Mouse (Mus musculus) heart, adult 10 weeks (tissue): ENCODE results near the gene Klhl11. TPM values are rescaled to one million over a fixed set of nuclear protein-coding genes. Genes with fewer than 3 reads are reported as not detected.

Source experiments
- polyA plus RNA-seq: library from polyadenylated mRNA; stranded (reverse); fragments of 350-450 nt; fragmentation: Illumina TruSeq; extraction: RNeasy Lipid Tissue Mini Kit (QIAGEN cat#74804); gene quantifications from one replicate; pipeline ENCODE4 v1.2.3, GENCODE M21; 2014; ENCODE audit warnings: low read depth, low replicate concordance

The Klhl11 gene
- polyA plus RNA-seq: 4.8 TPM

DNA sequence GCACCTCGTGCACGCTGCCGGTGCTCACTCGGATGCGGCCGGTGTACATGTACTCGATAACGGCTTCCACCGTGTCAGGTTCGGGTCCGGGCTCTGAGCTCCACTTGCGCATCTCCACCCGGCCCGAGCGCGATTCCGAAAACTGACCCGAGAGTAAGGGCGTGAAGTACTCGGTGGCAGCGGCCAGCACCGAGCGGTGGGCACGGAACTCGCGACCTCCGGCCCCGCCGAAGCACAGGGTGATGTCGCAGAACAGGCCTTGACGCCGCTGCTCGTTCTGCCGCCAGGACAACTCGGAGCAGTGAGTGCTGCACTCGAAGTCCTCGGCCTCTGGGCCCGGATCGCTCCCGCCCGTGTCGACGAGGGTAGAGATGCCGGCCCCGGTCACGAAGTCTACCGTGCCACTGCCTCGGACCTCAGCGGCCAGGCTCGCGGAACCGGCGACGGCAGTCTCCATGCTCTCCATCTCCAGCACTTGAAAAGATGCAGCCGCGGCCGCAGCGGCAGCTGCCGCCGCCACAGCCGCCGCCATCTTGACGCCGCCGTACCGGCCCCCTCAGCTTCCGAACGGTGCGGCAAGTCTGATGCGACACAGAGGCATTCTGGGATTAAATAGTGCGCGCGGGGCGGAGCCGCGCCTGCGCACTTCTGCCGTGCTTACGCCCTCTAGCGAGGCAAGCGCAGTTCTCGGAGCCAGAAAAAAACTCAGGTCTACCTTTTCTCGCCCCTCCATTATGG is at the start of gene Klhl11:
Klhl11 (minus strand) TSS at position 545 of the 738 bp plus-strand sequence.

DNA sequence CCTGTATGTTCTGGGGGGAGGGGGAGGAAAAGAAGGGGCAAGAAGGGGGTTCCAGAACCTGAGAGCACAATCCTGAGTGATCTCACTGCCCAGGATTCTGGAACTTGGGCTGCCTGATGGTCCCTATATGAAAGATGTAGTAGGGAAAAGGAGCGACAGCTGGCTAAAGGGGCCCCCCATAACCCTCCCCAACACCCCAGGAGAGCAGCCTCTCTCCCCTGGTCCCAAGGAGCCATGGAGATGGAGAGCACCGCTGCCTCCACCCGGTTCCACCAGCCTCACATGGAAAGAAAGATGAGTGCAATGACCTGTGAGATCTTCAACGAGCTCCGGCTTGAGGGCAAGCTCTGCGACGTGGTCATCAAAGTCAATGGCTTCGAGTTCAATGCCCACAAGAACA is 30.7 kb downstream of the Klhl11 start, which contains the start of the genes Nt5c3b and Klhl10:
Nt5c3b (minus strand) TSS at position 12 of the 400 bp plus-strand sequence.
Klhl10 (plus strand) TSS at position 121 of the 400 bp plus-strand sequence.

DNA sequence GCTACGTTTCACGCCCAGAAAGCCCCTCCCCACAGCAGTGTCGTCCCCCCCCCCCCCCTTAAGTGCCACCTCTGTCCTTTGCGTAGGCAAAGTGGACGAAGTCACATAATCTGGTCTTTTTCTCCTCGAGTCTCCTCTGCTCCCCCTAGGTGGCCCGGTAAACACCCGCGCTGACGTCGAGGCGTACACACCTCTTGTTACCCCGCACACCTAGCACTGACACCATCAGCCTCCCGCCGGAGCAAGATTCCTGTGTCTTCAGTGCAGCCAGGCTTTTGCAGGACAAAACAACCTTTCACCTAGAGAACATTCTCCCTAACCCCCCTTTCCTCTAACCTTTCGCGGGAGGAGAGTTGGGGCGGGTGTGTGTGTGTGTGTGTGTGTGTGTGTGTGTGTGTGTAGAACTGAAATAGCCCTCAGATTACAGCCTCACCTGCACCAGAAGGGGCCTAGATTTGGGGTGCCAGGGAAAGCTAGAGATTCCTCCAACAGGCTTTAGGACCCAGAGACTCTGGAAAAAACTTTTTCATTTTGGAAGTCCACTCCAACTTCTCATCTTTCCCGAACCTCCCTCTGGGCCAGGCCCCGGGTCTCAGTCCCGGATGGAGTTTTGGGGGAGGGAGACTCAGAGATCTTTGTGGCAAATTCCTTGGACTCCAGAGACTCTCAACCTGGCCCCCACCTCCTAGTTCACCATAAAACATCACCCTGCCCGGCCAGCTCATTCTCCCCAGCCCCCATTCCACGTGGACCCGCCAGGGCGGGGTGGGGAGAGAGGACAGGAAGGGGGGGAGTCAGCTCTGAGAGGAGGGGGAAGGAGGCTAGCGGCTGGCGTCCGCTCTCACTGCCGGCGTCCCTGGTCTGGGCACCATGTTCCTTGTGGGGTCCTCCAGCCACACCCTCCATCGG is 57.4 kb downstream of the Klhl11 start, which contains the start of gene Fkbp10:
Fkbp10 (plus strand) TSS at position 784 of the 909 bp plus-strand sequence.

DNA sequence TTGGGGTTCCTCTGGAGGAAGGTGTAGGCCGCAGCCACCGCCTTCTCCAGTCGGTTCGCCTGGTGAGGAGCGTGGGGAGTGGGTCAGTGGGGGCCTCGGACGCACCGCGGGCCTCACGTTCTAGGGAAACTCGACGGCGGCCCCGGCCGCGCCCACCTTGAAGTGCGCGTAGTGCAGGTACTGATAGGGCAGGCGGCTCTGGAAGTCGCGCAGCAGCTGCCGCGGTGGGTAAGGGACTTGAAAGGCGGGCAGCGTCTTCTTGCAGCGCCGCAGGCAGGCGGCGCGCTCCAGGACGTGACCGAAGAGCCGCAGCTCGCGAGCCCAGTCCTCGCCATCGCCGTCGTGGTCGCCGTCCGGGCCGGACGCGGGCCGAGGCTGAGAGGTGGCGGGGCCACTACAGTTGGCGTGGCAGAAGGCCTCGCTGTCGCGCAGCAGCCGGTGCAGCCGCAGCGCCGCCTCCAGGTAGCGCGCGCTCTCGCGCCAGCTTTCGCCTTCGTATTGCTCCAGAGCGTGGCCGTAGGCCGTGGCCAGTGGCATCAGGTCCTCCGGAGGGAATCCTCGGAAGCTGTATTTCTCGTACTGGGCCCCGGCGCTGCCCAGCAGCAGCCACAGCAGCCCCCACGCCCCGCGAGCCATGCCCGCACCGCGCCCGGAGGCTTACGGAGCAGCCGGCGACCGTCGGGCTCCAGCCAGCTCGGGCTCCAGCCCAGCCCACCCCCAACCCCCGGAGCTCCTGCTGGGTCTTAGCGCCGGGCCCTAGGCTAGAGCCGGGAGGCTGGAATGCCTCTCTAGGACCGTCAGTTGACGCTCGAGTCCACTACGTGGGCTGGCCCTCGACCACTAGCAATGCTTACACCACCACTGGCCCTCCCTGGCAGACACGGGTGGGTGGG is 58.3 kb downstream of the Klhl11 start, which contains the start of gene P3h4:
P3h4 (minus strand) TSS at position 816 of the 893 bp plus-strand sequence.

Other genes starting within 250 kb of the Klhl11 start
- gene Krt16, start 223.8 kb downstream of the Klhl11 start, polyA plus RNA-seq: not detected
- not detected for gene Krt17, start 211.7 kb downstream of the Klhl11 start, polyA plus RNA-seq
- gene Krt42, start 202.9 kb downstream of the Klhl11 start, polyA plus RNA-seq: not detected
- 1,167 TPM for gene Eif1, start 152.9 kb downstream of the Klhl11 start, polyA plus RNA-seq
- gene Gast, start 138.3 kb downstream of the Klhl11 start, polyA plus RNA-seq: not detected
- 1.4 TPM for gene Hap1, start 116.6 kb downstream of the Klhl11 start, polyA plus RNA-seq
- gene Jup, start 75.0 kb downstream of the Klhl11 start, polyA plus RNA-seq: 166 TPM
- gene P3h4, start 57.9 kb downstream of the Klhl11 start, polyA plus RNA-seq: 34.0 TPM
- 24.7 TPM for gene Fkbp10, start 57.0 kb downstream of the Klhl11 start, polyA plus RNA-seq
- 42.9 TPM for gene Nt5c3b, start 30.9 kb downstream of the Klhl11 start, polyA plus RNA-seq
- 0.45 TPM for gene Klhl10, start 30.8 kb downstream of the Klhl11 start, polyA plus RNA-seq
- gene Acly, start 55.3 kb upstream of the Klhl11 start, polyA plus RNA-seq: 31.9 TPM
- gene Ttc25, start 72.9 kb upstream of the Klhl11 start, polyA plus RNA-seq: 0.29 TPM
- 9.0 TPM for gene Cnp, start 102.2 kb upstream of the Klhl11 start, polyA plus RNA-seq
- 51.3 TPM for gene Nkiras2, start 146.5 kb upstream of the Klhl11 start, polyA plus RNA-seq
- gene Dnajc7, start 147.4 kb upstream of the Klhl11 start, polyA plus RNA-seq: 153 TPM
- 0.21 TPM for gene Zfp385c, start 219.7 kb upstream of the Klhl11 start, polyA plus RNA-seq
- 2.5 TPM for gene Dhx58, start 231.5 kb upstream of the Klhl11 start, polyA plus RNA-seq
- 16.9 TPM for gene Kat2a, start 239.7 kb upstream of the Klhl11 start, polyA plus RNA-seq
- not detected for gene Hspb9, start 241.1 kb upstream of the Klhl11 start, polyA plus RNA-seq